26 mouse cellular contexts compared by ENCODE assay signal in the genomic region with DNA sequence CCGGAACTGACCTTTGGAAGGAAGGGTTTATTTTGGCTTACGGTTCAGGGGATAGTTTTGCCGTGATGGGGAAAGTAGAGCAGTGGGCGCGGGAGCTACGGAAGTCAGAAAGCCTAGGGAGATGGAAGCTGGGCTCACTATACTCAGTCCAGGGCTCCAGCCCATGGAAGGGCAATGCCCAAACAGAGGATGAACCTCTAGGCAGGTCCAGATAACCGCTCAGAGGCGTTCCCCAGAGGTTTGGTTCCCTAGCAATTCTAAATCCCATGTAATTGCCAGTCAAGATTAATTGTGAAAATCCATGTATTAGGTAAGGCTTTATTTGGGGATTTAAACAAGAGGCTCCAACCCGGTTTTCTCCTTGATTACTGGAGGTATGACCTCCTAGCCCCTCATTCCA.
DNase-seq lines count a peak whose midpoint lies in the region; ATAC-seq and TF ChIP-seq lines count a peak whose summit lies in the region.
"Had no signal": no experiment of that assay in that cellular context is flagged by ENCODE, and none has a peak within 500 bp of the region (broad histone marks: within the 10 kb centered on the region; RNA-seq: fewer than 3 reads in every experiment).

No protein-coding gene starts in this region.

- 61% methylated on average over 9 of the region's 9 CpGs for WGBS in liver, adult 2 months
- 73% methylated on average over 9 of the region's 9 CpGs for WGBS in midbrain, embryonic 14.5 days
- 88% methylated on average over 9 of the region's 9 CpGs for WGBS in midbrain, embryonic 10.5 days
- 93% methylated on average over 9 of the region's 9 CpGs for WGBS in forebrain, embryonic 16.5 days

- no peaks in the 10 kb centered on the region for H3K36me3 ChIP-seq in liver, adult 2 months (ENCODE audit: control insufficient read depth, insufficient read depth, low read length)
- H3K36me3 ChIP-seq in midbrain, embryonic 14.5 days (ENCODE audit: control insufficient read depth, insufficient read depth, low read length) = no peaks in the 10 kb centered on the region
- peaks cover 10% of the 10 kb centered on the region for H3K36me3 ChIP-seq in midbrain, embryonic 10.5 days
- no peaks in the 10 kb centered on the region for H3K36me3 ChIP-seq in forebrain, embryonic 16.5 days (ENCODE audit: control insufficient read depth, insufficient read depth)
- H3K36me3 ChIP-seq: G1E had no signal

- H3K9ac ChIP-seq in liver, adult 2 months (ENCODE audit: low read depth, low read length) = no peak overlapping the region
- H3K9ac ChIP-seq in midbrain, embryonic 14.5 days (replicated peaks; ENCODE audit: low read length) = no peak overlapping the region
- H3K9ac ChIP-seq in forebrain, embryonic 16.5 days (replicated peaks; ENCODE audit: low read depth, low read length) = no peak overlapping the region
- H3K9ac ChIP-seq: forebrain, embryonic 13.5 days; forebrain, postnatal 0 days; hindbrain, embryonic 14.5 days had no signal

- no peak for TF ChIP-seq POLR2A in liver, adult 2 months (IDR thresholded peaks at IDR 0.05; ENCODE audit: extremely low read depth, insufficient read depth, low read length)

- H3K27me3 ChIP-seq in liver, adult 2 months (ENCODE audit: control insufficient read depth, insufficient read depth, low read length) = no peaks in the 10 kb centered on the region
- no peaks in the 10 kb centered on the region for H3K27me3 ChIP-seq in midbrain, embryonic 14.5 days (ENCODE audit: control insufficient read depth, insufficient read depth, low read length)
- H3K27me3 ChIP-seq in midbrain, embryonic 10.5 days (ENCODE audit: low read depth, poor library complexity, severe bottlenecking) = no peaks in the 10 kb centered on the region
- H3K27me3 ChIP-seq in forebrain, embryonic 16.5 days (replicated peaks; ENCODE audit: control insufficient read depth, insufficient read depth, low read length) = no peaks in the 10 kb centered on the region
- H3K27me3 ChIP-seq: CH12.LX; forebrain, embryonic 13.5 days had no signal

- H3K4me2 ChIP-seq in midbrain, embryonic 14.5 days (ENCODE audit: low read length) = no peak overlapping the region
- H3K4me2 ChIP-seq in forebrain, embryonic 16.5 days (ENCODE audit: low read length) = no peak overlapping the region
- H3K4me2 ChIP-seq: forebrain, embryonic 13.5 days; heart, embryonic 11.5 days; hindbrain, embryonic 14.5 days had no signal

- H3K4me3 ChIP-seq in liver, adult 2 months (ENCODE audit: insufficient read depth, low read depth, low read length) = no peak overlapping the region
- H3K4me3 ChIP-seq in midbrain, embryonic 14.5 days (replicated peaks; ENCODE audit: low read depth, low read length) = no peak overlapping the region
- no peak overlapping the region for H3K4me3 ChIP-seq in midbrain, embryonic 10.5 days
- no peak overlapping the region for H3K4me3 ChIP-seq in forebrain, embryonic 16.5 days (replicated peaks; ENCODE audit: low read length)
- H3K4me3 ChIP-seq: forebrain, embryonic 10.5 days; forebrain, embryonic 13.5 days; gastrocnemius, adult 2 months had no signal

- H3K27ac ChIP-seq in liver, adult 2 months (replicated peaks; ENCODE audit: insufficient read depth, low read depth, low read length) = no peak overlapping the region
- H3K27ac ChIP-seq in midbrain, embryonic 14.5 days (replicated peaks; ENCODE audit: low read depth, low read length) = no peak overlapping the region
- H3K27ac ChIP-seq in midbrain, embryonic 10.5 days (replicated peaks) = no peak overlapping the region
- no peak overlapping the region for H3K27ac ChIP-seq in forebrain, embryonic 16.5 days (ENCODE audit: low read length)
- H3K27ac ChIP-seq: forebrain, embryonic 10.5 days; forebrain, embryonic 13.5 days; gastrocnemius, adult 2 months; hindbrain, embryonic 14.5 days; hindbrain, postnatal 0 days had no signal

- ATAC-seq in midbrain, embryonic 14.5 days (ENCODE audit: low FRiP score, low TSS enrichment) = no peak
- ATAC-seq in forebrain, embryonic 16.5 days = no peak
- ATAC-seq: forebrain, embryonic 13.5 days; forebrain, postnatal 0 days; hindbrain, postnatal 0 days; inflammation-experienced regulatory T-cells, adult 6 months had no signal

- no peaks in the 10 kb centered on the region for H3K9me3 ChIP-seq in midbrain, embryonic 14.5 days (ENCODE audit: control insufficient read depth, low read length)
- no peaks in the 10 kb centered on the region for H3K9me3 ChIP-seq in midbrain, embryonic 10.5 days (replicated peaks)
- H3K9me3 ChIP-seq in forebrain, embryonic 16.5 days (ENCODE audit: control insufficient read depth, low read length) = no peaks in the 10 kb centered on the region
- H3K9me3 ChIP-seq: forebrain, embryonic 10.5 days; forebrain, embryonic 13.5 days; G1E had no signal

- peak; percentile 48 for DNase-seq in liver, adult 2 months (ENCODE audit: extremely low read depth, low read depth, low spot score)
- no peak for DNase-seq in liver
- peak; percentile 52 for DNase-seq in midbrain, embryonic 14.5 days
- DNase-seq in midbrain, embryonic 10.5 days (ENCODE audit: low spot score) = no peak
- DNase-seq in retina, postnatal 1 day = peak; percentile 21
- DNase-seq: adrenal gland, adult 2 months; adrenal gland, postnatal 14 days; B cell, adult 2 months; cerebellum, adult 11-12 months; cerebellum, adult 8-10 months; cerebellum, postnatal 10 days; cerebellum, postnatal 36 days; embryo, embryonic 11 days; forebrain, postnatal 0 days; gastrocnemius, adult 2 months; gastrocnemius, postnatal 14 days; heart, adult 11 months had no signal

- peaks cover 7% of the 10 kb centered on the region; the same call in 1 of the 2 replicates for H3K4me1 ChIP-seq in liver, adult 2 months (ENCODE audit: control insufficient read depth, insufficient read depth, low read length)
- H3K4me1 ChIP-seq in midbrain, embryonic 14.5 days (ENCODE audit: control insufficient read depth, insufficient read depth, low read length) = 0 out of 2 replicates have a peak, but pooled peaks cover 8% of the 10 kb centered on the region
- H3K4me1 ChIP-seq in midbrain, embryonic 10.5 days = peaks cover 12% of the 10 kb centered on the region
- H3K4me1 ChIP-seq in forebrain, embryonic 16.5 days (replicated peaks; ENCODE audit: control insufficient read depth, insufficient read depth, low read length) = no peaks in the 10 kb centered on the region
- H3K4me1 ChIP-seq: forebrain, embryonic 13.5 days had no signal

- H3K79me2 ChIP-seq in liver, adult 2 months (ENCODE audit: control insufficient read depth, insufficient read depth, low read length) = no peaks in the 10 kb centered on the region

- no peak for TF ChIP-seq CTCF in liver, adult 2 months (IDR thresholded peaks at IDR 0.05; ENCODE audit: low read depth, low read length)

Comparison
In these comparisons a context has a peak if more than half of its experiments do, and no peak if none do; other contexts are left out.
1. DNase-seq: peak in liver, adult 2 months (single experiment), midbrain, embryonic 14.5 days (single experiment) and retina, postnatal 1 day (single experiment); none in liver (single experiment) and midbrain, embryonic 10.5 days (single experiment).